Mouse (Mus musculus): ENCODE results near the gene Ddx59.

GRCm38 (mm10) chr1:136418393-136418792 lies 3.3 kb downstream of the Ddx59 start:
- no peak for TF ChIP-seq CTCF (IDR thresholded peaks at IDR 0.05; ENCODE audit: low read depth)
- no peak for TF ChIP-seq EP300 (optimal IDR thresholded peaks at IDR 0.05)
